Comparison of ENCODE assay signal across 10 mouse cellular contexts in genomic region chr12:111008500-111009490, GRCm38 (mm10). TPM values are rescaled to one million over a fixed set of nuclear protein-coding genes. Genes with fewer than 3 reads are reported as not detected.
DNase-seq lines count a peak whose midpoint lies in the region; ATAC-seq lines count a peak whose summit lies in the region.
"Had no signal": no experiment of that assay in that cellular context is flagged by ENCODE, and none has a peak within 500 bp of the region (broad histone marks: within the 10 kb centered on the region; RNA-seq: fewer than 3 reads in every experiment).

No protein-coding gene starts in this region.

- 34% methylated on average over 11 of the region's 11 CpGs for WGBS in intestine, embryonic 14.5 days
- WGBS in kidney, embryonic 16.5 days = 47% methylated on average over 11 of the region's 11 CpGs

- no peaks in the 10 kb centered on the region for H3K27me3 ChIP-seq in intestine, embryonic 14.5 days (replicated peaks; ENCODE audit: control insufficient read depth, insufficient read depth, low read length)
- H3K27me3 ChIP-seq in kidney, embryonic 16.5 days (ENCODE audit: insufficient read depth, low read length) = no peaks in the 10 kb centered on the region

- peak overlapping the region; percentile 86 for H3K27ac ChIP-seq in intestine, embryonic 14.5 days (ENCODE audit: low read depth)
- H3K27ac ChIP-seq in kidney, embryonic 16.5 days (ENCODE audit: low read length) = no peak overlapping the region; the same call in 1 of the 2 replicates

- peaks cover 45% of the 10 kb centered on the region for H3K4me1 ChIP-seq in intestine, embryonic 14.5 days (replicated peaks; ENCODE audit: control insufficient read depth, insufficient read depth, low read length)
- peaks cover 19% of the 10 kb centered on the region for H3K4me1 ChIP-seq in kidney, embryonic 16.5 days (ENCODE audit: insufficient read depth, low read length)

- H3K36me3 ChIP-seq in intestine, embryonic 14.5 days (ENCODE audit: control insufficient read depth, insufficient read depth, low read length) = no peaks in the 10 kb centered on the region
- H3K36me3 ChIP-seq in kidney, embryonic 16.5 days (ENCODE audit: insufficient read depth, low read length) = no peaks in the 10 kb centered on the region

- DNase-seq in adrenal gland, postnatal 10 days = peak; percentile 34
- no peak for DNase-seq in adrenal gland, adult 8-10 months
- DNase-seq in urinary bladder, postnatal 14 days (ENCODE audit: low spot score) = peak; percentile 31
- DNase-seq in urinary bladder, postnatal 4 days (ENCODE audit: low spot score in 2 of 2) = no peak
- DNase-seq in intestine, embryonic 14.5 days (ENCODE audit: low spot score) = no peak
- DNase-seq in yolk sac, embryonic 10.5 days (ENCODE audit: low spot score) = peak; percentile 49
- no peak for DNase-seq in left cerebral cortex, adult 9 months (ENCODE audit: low spot score in 2 of 2)
- DNase-seq: kidney, postnatal 4 days; right cerebral cortex, postnatal 4 days had no signal

- ATAC-seq in intestine, embryonic 14.5 days (replicated peaks; ENCODE audit: low FRiP score, low TSS enrichment, low read depth) = peak; percentile 28; the same call in 1 of the 2 replicates
- ATAC-seq in kidney, embryonic 16.5 days (ENCODE audit: low FRiP score, low TSS enrichment) = no peak

- no peaks in the 10 kb centered on the region for H3K9me3 ChIP-seq in intestine, embryonic 14.5 days (ENCODE audit: control insufficient read depth, low read length)
- no peaks in the 10 kb centered on the region for H3K9me3 ChIP-seq in kidney, embryonic 16.5 days (ENCODE audit: low read length)

- H3K4me3 ChIP-seq in intestine, embryonic 14.5 days (ENCODE audit: low read depth, low read length) = no peak overlapping the region
- no peak overlapping the region for H3K4me3 ChIP-seq in kidney, embryonic 16.5 days (ENCODE audit: low read length)

- H3K4me2 ChIP-seq in intestine, embryonic 14.5 days (ENCODE audit: low read length) = 0 out of 2 replicates have a peak overlapping the region, but pooled peaks have one; percentile 4
- H3K4me2 ChIP-seq in kidney, embryonic 16.5 days (replicated peaks; ENCODE audit: low read depth, low read length) = no peak overlapping the region

- peak overlapping the region; percentile 7; the same call in 1 of the 2 replicates for H3K9ac ChIP-seq in intestine, embryonic 14.5 days (ENCODE audit: low read length)
- no peak overlapping the region for H3K9ac ChIP-seq in kidney, embryonic 16.5 days (replicated peaks; ENCODE audit: low read length)

RNA-seq across cellular contexts. Expression of gene Ankrd9, which starts 30.0 kb away (rescaled TPM):
- total RNA-seq in adrenal gland, postnatal 10 days (2021) = 10 to 100 TPM; 35.7 to 49.7 TPM
- 10 to 100 TPM; 11.1 to 46.5 (median 17.7) TPM for total RNA-seq in adrenal gland, adult 8-10 months (2022)
- polyA plus RNA-seq in intestine, embryonic 14.5 days (2014; fragmentation: Nextera tagmentation; extraction: Ambion mirVana) = 13.2 and 17.8 TPM in 2 replicates
- polyA plus RNA-seq in kidney, embryonic 16.5 days (2015; fragmentation: Nextera tagmentation; extraction: Ambion mirVana) = 14.8 and 16.7 TPM in 2 replicates

RNA-seq across cellular contexts. Expression of gene Rcor1, which starts 30.4 kb away (rescaled TPM):
- total RNA-seq in adrenal gland, postnatal 10 days (2021) = 10 to 100 TPM; 38.5 to 39.2 TPM
- total RNA-seq in adrenal gland, adult 8-10 months (2022) = 10 to 100 TPM; 46.1 to 60.4 (median 50.8) TPM
- 15.9 and 16.7 TPM in 2 replicates for polyA plus RNA-seq in intestine, embryonic 14.5 days (2014; fragmentation: Nextera tagmentation; extraction: Ambion mirVana)
- 9.7 and 9.8 TPM in 2 replicates for polyA plus RNA-seq in kidney, embryonic 16.5 days (2015; fragmentation: Nextera tagmentation; extraction: Ambion mirVana)

Comparison
In these comparisons a context has a peak if more than half of its experiments do, and no peak if none do; other contexts are left out.
1. DNase-seq: peak in adrenal gland, postnatal 10 days (single experiment), urinary bladder, postnatal 14 days (single experiment) and yolk sac, embryonic 10.5 days (single experiment); none in adrenal gland, adult 8-10 months (single experiment), urinary bladder, postnatal 4 days (0 of 2), intestine, embryonic 14.5 days (single experiment) and left cerebral cortex, adult 9 months (0 of 2).